Mouse (Mus musculus) heart, embryonic 14.5 days (tissue): ENCODE results near the gene Hecw1. TPM values are rescaled to one million over a fixed set of nuclear protein-coding genes. Genes with fewer than 3 reads are reported as not detected.

ENCODE experiments used
- ATAC-seq: fragments of 200-750 bp; cut with Nextera tagmentation; 2 replicates; pipeline ENCODE4 v1.8.0; 2017; ENCODE audit warnings: low read depth, moderate TSS enrichment; ENCODE audit not compliant: insufficient number of reproducible peaks, insufficient read depth, low FRiP score
- H3K27ac ChIP-seq, 2 experiments: fragments of 200-500 bp in 1 of 2; fragments of 300-500 bp in 1 of 2; sonication (generic) in 1 of 2; replicated peaks in 1 of 2; 2 replicates each; pipeline ENCODE4 v1.5.1; 2012 to 2014; ENCODE audit warnings: low read depth in 2 of 2, low read length in 2 of 2, control low read depth in 1 of 2, mild to moderate bottlenecking in 1 of 2, mixed read lengths in 1 of 2; ENCODE audit not compliant: control insufficient read depth in 1 of 2, insufficient read depth in 1 of 2
- H3K27me3 ChIP-seq: fragments of 300-500 bp; sonication (generic); 2 replicates; pipeline ENCODE4 v1.6.1; 2014; ENCODE audit warnings: mild to moderate bottlenecking, low read length, control low read depth; ENCODE audit not compliant: control insufficient read depth, insufficient read depth
- H3K36me3 ChIP-seq: fragments of 300-500 bp; sonication (generic); 2 replicates; pipeline ENCODE4 v1.6.1; 2014; ENCODE audit warnings: mild to moderate bottlenecking, control low read depth, low read length, mixed read lengths; ENCODE audit not compliant: control insufficient read depth, insufficient read depth
- H3K4me1 ChIP-seq, 2 experiments: fragments of 200-500 bp in 1 of 2; fragments of 300-500 bp in 1 of 2; sonication (generic) in 1 of 2; 2 replicates each; pipeline ENCODE4 v1.6.1; 2012 to 2014; ENCODE audit warnings: low read length in 2 of 2, control low read depth in 1 of 2, mixed read lengths in 1 of 2; ENCODE audit not compliant: control insufficient read depth in 2 of 2, insufficient read depth in 2 of 2
- H3K4me2 ChIP-seq: fragments of 300-500 bp; sonication (generic); 2 replicates; pipeline ENCODE4 v1.6.1; 2014; ENCODE audit warnings: mild to moderate bottlenecking, low read length
- H3K4me3 ChIP-seq, 2 experiments: fragments of 200-500 bp in 1 of 2; fragments of 300-500 bp in 1 of 2; sonication (generic) in 1 of 2; 2 replicates each; pipeline ENCODE4 v1.5.1; 2012 to 2014; ENCODE audit warnings: low read length in 2 of 2, mild to moderate bottlenecking in 2 of 2, control low read depth in 1 of 2, low read depth in 1 of 2, moderate library complexity in 1 of 2; ENCODE audit not compliant: control insufficient read depth in 1 of 2, insufficient read depth in 1 of 2
- H3K9ac ChIP-seq: fragments of 300-500 bp; sonication (generic); 2 replicates; pipeline ENCODE4 v1.6.1; 2014; ENCODE audit warnings: mild to moderate bottlenecking, low read length
- H3K9me3 ChIP-seq: fragments of 300-500 bp; sonication (generic); 2 replicates; pipeline ENCODE4 v1.6.1; 2016; ENCODE audit warnings: low read length, control low read depth; ENCODE audit not compliant: control insufficient read depth
- WGBS: fragments of 180-500 bp; shearing (Covaris S2); extraction: QIAGEN DNeasy Blood & Tissue Kit; methylation state at CpG from one replicate; pipeline ENCODE4 v1.1.7; 2014; 5-methylcytosine and 5-hydroxymethylcytosine counted together
- polyA plus RNA-seq: library from polyadenylated mRNA; unstranded; fragments of >200 nt; fragmentation: Nextera tagmentation; extraction: Ambion mirVana; gene quantifications from 2 replicates; pipeline ENCODE4 v1.2.1, GENCODE M21; 2014

Hecw1 gene
- polyA plus RNA-seq, 1 experiment from 2014 or later: 0.84 TPM

DNA sequence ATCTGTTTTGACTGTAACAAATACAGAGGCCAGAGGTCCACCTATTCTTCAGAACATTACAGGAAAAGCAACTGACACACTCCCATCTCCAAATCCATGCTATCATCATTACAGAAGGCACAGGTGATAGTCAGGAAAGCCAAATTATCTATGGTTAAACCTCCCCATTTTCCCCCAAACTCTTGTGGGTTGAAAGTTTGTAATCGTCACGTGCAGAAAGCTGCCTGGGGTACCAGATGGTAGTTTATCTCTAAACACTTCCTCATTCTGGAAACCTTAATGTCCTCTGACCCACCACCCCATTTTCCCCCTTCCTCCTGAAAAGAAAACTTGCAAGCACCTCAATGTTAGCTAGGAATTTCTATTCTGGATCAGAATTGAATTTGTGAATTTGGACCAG, 7.9 kb downstream of the Hecw1 start:
- no peaks in the 10 kb centered on the region for H3K27me3 ChIP-seq
- H3K9me3 ChIP-seq: no peaks in the 10 kb centered on the region
- 56% methylated on average over 2 of the region's 2 CpGs for WGBS
- H3K36me3 ChIP-seq: no peaks in the 10 kb centered on the region
- no peak overlapping the region for H3K9ac ChIP-seq
- no peak overlapping the region for H3K27ac ChIP-seq
- H3K4me1 ChIP-seq: no peaks in the 10 kb centered on the region
- H3K4me3 ChIP-seq: no peak overlapping the region
- H3K4me2 ChIP-seq: no peak overlapping the region
- ATAC-seq: no peak

DNA sequence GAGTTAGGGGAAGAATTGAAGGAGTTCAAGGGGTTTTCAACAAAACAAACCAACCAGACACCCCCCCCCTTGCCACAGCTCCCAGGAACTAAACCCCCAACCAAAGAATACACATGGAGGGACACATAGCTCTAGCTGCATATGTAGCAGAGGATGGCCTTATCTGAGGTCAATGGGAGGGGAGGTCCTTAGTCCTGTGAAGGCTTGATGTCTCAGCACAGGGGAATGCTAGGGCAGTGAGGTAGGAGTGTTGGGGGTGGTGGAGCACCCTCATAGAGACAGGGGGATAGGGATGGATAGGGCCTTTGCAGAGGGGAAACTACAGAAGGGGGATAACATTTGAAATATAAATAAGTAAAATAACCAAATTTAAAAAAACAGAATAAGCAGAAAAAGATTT, 9.1 kb downstream of the Hecw1 start:
- no peaks in the 10 kb centered on the region for H3K4me1 ChIP-seq
- no peak overlapping the region for H3K27ac ChIP-seq
- no peak overlapping the region for H3K4me3 ChIP-seq
- no peak overlapping the region for H3K4me2 ChIP-seq
- no peak for ATAC-seq
- no peaks in the 10 kb centered on the region for H3K36me3 ChIP-seq
- H3K27me3 ChIP-seq: no peaks in the 10 kb centered on the region
- H3K9ac ChIP-seq: no peak overlapping the region
- H3K9me3 ChIP-seq: no peaks in the 10 kb centered on the region

DNA sequence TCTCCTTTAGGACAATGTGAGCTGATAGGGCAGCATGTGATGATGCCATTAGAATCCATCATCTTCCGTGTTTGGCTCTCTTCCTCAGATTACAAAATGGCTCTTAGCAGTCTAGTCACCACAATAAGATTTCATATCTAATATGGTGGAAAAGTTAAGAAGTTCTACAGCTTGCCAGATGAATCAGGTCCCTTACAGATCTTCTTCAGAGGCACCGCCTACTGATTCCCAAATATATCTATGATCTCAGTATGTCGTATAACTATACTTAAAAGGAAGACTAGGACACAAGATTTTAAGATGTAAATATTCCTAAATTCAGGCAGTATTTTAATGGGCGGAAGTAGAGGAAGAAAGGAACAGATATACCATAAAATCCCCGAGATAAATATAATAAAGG, 16.3 kb downstream of the Hecw1 start:
- Histone ChIP-seq H3K9me3 (no peaks in the 10 kb centered on the region), H3K27ac (no peak overlapping the region), H3K4me1 (no peaks in the 10 kb centered on the region), H3K9ac (no peak overlapping the region), H3K36me3 (no peaks in the 10 kb centered on the region), H3K4me3 (no peak overlapping the region), H3K27me3 (no peaks in the 10 kb centered on the region), H3K4me2 (no peak overlapping the region)
- no peak for ATAC-seq
- WGBS: 75% methylated on average over 5 of the region's 5 CpGs

DNA sequence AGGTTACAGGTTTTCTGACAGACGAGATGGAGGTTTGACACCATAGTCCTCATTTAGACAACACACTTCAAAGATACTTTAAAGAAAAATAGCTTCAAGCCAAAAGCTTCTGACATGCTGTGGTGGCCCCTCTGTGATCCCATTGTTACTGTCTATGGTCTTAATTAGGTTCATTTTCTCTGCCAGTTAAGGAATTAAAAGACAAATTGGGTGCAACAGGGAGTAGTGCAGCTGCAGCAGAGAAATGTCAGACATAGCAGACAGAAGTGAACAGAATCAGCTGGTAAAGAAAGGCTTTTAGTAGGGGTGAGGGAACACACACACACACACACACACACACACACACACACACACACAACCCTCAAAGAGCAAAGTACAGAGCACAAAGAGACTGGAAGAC, 22.8 kb downstream of the Hecw1 start:
- no peak for ATAC-seq
- Histone ChIP-seq H3K36me3 (no peaks in the 10 kb centered on the region), H3K4me2 (no peak overlapping the region), H3K4me1 (no peaks in the 10 kb centered on the region), H3K27me3 (no peaks in the 10 kb centered on the region), H3K27ac (no peak overlapping the region), H3K9me3 (no peaks in the 10 kb centered on the region), H3K4me3 (no peak overlapping the region), H3K9ac (no peak overlapping the region)
- 66% methylated on average over 1 of the region's 1 CpGs for WGBS

DNA sequence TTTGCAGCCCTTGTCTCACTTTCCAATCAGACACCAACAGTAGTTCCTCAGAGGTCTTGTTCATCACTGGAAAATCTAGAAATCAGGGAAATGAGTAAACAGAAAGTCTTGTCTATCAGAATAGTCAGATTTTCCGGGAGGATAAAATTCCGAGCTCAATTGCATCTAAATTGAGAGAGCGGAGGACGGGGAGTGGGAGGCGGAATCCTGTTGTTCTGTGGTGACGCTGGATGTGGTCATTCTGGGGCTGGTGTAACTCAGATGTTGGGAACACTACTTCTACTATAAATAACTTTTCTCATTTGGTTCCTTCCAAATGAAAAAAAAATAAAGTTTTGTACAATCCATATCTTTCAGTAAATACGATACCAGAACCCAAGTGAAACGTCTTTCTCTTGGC, 24.2 kb downstream of the Hecw1 start:
- ATAC-seq: no peak
- no peak overlapping the region for H3K27ac ChIP-seq
- H3K4me1 ChIP-seq: no peaks in the 10 kb centered on the region
- H3K9ac ChIP-seq: no peak overlapping the region
- no peaks in the 10 kb centered on the region for H3K27me3 ChIP-seq
- no peaks in the 10 kb centered on the region for H3K9me3 ChIP-seq
- no peaks in the 10 kb centered on the region for H3K36me3 ChIP-seq
- 79% methylated on average over 8 of the region's 8 CpGs for WGBS
- H3K4me2 ChIP-seq: no peak overlapping the region
- H3K4me3 ChIP-seq: no peak overlapping the region

DNA sequence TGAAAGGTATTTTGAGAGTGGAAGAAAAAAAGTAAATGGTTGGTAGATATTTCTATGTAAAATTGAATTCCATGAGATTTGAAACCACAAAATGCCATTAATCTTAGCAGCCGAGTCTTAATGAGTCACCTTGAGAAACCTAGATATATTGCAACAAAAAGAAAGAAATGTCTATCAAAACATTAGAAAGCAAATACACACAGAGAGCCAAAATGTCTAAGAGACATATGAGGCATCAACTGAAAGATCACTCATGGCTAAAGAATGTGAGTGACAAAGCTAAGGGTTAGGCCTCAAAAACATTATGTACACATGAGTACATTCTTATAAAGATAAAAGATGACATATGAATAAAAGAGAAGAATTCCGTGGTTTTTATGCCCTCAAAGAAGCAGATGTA, 26.1 kb downstream of the Hecw1 start:
- Histone ChIP-seq H3K9me3 (no peaks in the 10 kb centered on the region), H3K36me3 (no peaks in the 10 kb centered on the region), H3K27ac (no peak overlapping the region), H3K4me3 (no peak overlapping the region), H3K27me3 (no peaks in the 10 kb centered on the region), H3K4me1 (no peaks in the 10 kb centered on the region), H3K9ac (no peak overlapping the region), H3K4me2 (no peak overlapping the region)
- ATAC-seq: no peak
- WGBS: 56% methylated on average over 2 of the region's 2 CpGs

DNA sequence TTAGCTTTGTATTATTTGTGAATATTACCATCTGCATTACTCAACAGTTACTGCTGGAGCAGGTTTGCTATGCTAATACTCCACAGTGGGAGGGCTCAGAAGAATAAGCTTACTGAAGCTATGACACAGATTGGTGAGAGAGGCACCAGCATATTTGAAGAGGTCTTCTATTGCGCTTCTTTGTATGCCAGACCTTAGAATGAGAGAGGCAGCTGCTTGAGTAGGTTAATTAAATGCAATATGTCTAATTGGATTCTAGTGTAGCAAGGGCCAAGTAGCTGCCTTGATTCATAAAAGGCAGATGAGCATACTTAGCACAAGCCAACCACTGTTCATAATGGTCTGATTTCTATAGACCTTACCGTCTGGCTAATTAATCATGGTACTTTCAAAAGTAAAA, 35.2 kb downstream of the Hecw1 start:
- no peak for ATAC-seq
- Histone ChIP-seq H3K4me2 (no peak overlapping the region), H3K9ac (no peak overlapping the region), H3K9me3 (no peaks in the 10 kb centered on the region), H3K4me3 (no peak overlapping the region), H3K27ac (no peak overlapping the region), H3K36me3 (no peaks in the 10 kb centered on the region), H3K4me1 (no peaks in the 10 kb centered on the region), H3K27me3 (no peaks in the 10 kb centered on the region)
- whole genome bisulfite sequencing: 89% methylated on average over 2 of the region's 2 CpGs

DNA sequence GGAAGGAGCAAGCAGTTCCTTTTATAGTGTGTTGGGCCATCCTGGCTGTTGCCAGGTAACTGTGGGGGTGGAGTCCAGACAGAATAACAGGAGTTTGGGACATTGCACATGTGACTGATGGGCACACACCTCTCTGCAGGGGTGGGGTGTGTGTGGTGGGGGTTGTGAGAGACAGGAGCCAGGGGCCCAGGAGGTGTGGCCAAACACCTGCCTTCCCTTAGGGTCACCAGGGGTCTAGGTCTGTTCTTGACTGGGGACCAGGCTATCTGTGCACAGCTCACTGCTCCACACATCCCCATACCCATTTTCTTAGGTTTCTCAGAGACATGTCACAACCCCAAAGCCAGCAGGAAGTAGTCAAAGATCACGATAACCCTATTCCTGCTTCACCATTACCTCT, 51.9 kb downstream of the Hecw1 start:
- H3K36me3 ChIP-seq: no peaks in the 10 kb centered on the region
- H3K4me1 ChIP-seq: no peaks in the 10 kb centered on the region
- H3K4me3 ChIP-seq: no peak overlapping the region
- no peak for ATAC-seq
- WGBS: 91% methylated on average over 1 of the region's 1 CpGs
- H3K27me3 ChIP-seq: no peaks in the 10 kb centered on the region
- H3K9ac ChIP-seq: no peak overlapping the region
- no peak overlapping the region for H3K27ac ChIP-seq
- no peak overlapping the region for H3K4me2 ChIP-seq
- H3K9me3 ChIP-seq: no peaks in the 10 kb centered on the region
